ENCODE assay signal across 29 mouse cellular contexts in the genomic region with DNA sequence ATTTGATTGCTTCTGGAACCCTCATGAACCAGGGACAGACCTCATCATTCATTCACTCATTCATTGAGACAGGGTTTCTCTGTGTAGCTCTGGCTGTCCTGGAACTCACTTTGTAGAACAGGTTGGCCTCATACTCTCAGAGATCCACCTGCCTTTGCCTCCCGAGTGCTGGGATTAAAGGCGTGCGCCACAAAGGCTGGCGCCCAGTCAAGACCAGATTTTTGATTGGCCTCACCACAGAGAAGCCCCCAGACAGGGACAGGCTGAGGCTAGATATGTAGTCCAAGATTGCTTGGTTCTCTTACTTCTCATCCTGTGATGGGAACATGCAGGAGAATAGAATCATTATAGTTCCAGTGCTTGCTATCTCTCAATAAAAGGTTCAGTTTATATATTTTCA.
"Had no signal": no experiment of that assay in that cellular context is flagged by ENCODE, and none has a peak within 500 bp of the region (broad histone marks: within the 10 kb centered on the region; RNA-seq: fewer than 3 reads in every experiment).

No protein-coding gene starts in this region.

- H3K27ac ChIP-seq: limb, embryonic 10.5 days; limb, embryonic 12.5 days; limb, embryonic 13.5 days; limb, embryonic 15.5 days; liver, embryonic 12.5 days; liver, embryonic 13.5 days; liver, embryonic 14.5 days; liver, embryonic 15.5 days; lung, embryonic 15.5 days; midbrain, embryonic 10.5 days; midbrain, embryonic 12.5 days; midbrain, embryonic 13.5 days; midbrain, embryonic 15.5 days; neural tube, embryonic 12.5 days; neural tube, embryonic 13.5 days had no signal

- H3K4me3 ChIP-seq: limb, embryonic 10.5 days; limb, embryonic 12.5 days; limb, embryonic 13.5 days; limb, embryonic 15.5 days; liver, embryonic 12.5 days; liver, embryonic 13.5 days; liver, embryonic 15.5 days; lung, embryonic 15.5 days; megakaryocyte, embryonic 14.5 days; midbrain, embryonic 10.5 days; midbrain, embryonic 12.5 days; midbrain, embryonic 13.5 days; midbrain, embryonic 15.5 days; myocyte; neural tube, embryonic 12.5 days; neural tube, embryonic 13.5 days had no signal

- DNase-seq: left cerebral cortex, postnatal 4 days; liver; liver, embryonic 13.5 days; liver, postnatal 0 days; lung, adult 18-20 months; lung, adult 2 months; lung, embryonic 14.5 days; lung, postnatal 10 days; lung, postnatal 14 days; lung, postnatal 36 days; midbrain, embryonic 14.5 days had no signal

- ATAC-seq: liver, embryonic 12.5 days; liver, postnatal 0 days; lung, postnatal 0 days; midbrain, embryonic 13.5 days; midbrain, embryonic 15.5 days; midbrain, embryonic 16.5 days had no signal

- H3K36me3 ChIP-seq: limb, embryonic 10.5 days; limb, embryonic 12.5 days; limb, embryonic 13.5 days; limb, embryonic 15.5 days; liver, embryonic 12.5 days; liver, embryonic 13.5 days; liver, embryonic 15.5 days; lung, embryonic 15.5 days; midbrain, embryonic 10.5 days; midbrain, embryonic 12.5 days; midbrain, embryonic 13.5 days; midbrain, embryonic 15.5 days; neural tube, embryonic 12.5 days; neural tube, embryonic 13.5 days had no signal
